Mouse (Mus musculus) ES-Bruce4 (cell line): ENCODE data around the gene Adamts14.
A peak's percentile ranks its signal among the peaks of the same experiment; 100 is the strongest.

Source experiments
- CTCF ChIP-seq: IDR thresholded peaks from one replicate; pipeline ENCODE4 v1.8.1; 2011; ENCODE audit warnings: low read depth, low read length
- EP300 ChIP-seq: IDR thresholded peaks from 2 replicates; pipeline ENCODE4 v1.6.1; 2011; ENCODE audit warnings: low read depth, low read length; ENCODE audit not compliant: insufficient read depth
- POLR2A ChIP-seq: IDR thresholded peaks from one replicate; pipeline ENCODE4 v1.8.1; 2011; ENCODE audit warnings: low read length; ENCODE audit not compliant: insufficient read depth

DNA sequence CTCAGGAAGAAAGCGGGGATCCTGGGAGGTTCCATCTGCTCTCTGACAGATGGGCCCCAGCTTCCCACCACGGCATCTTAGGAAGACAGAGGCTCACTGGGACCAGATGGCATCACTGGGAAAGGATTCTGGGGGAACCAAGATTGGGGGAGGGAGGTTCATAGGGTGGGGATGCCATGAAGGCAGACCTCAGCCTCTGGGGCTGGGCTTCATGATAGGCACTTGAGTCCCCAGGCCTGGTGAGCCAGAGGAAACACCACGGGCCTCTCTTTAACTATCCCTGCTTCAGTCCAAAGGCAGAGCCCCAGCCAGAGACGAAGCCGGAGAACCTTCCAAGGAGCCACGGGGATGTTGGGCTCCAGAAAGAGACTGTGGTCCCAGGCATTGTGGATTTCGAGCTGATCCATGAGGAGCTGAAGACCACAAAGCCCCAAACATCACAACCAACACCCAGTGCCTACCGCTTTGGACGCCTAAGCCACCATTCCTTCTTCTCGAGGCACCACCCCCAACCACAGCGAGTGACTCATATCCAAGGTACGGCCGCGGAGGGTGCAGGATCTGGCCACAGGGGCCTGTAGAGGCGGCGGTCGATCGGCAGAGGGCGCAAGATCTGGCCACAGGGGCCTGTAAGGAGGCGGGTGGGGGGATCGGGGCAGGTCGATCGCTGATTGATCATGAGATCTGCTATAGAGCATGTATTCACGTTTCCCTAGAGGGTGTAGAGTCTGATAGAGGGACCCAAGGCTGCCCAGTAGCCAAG, 97.6 kb downstream of the Adamts14 start:
- TF ChIP-seq POLR2A = no peak
- peak; percentile 76 for TF ChIP-seq CTCF
- TF ChIP-seq EP300 = no peak
